Mouse (Mus musculus): ENCODE results near the gene 4833427G06Rik.
A peak's percentile ranks its signal among the peaks of the same experiment; 100 is the strongest.

The 4833427G06Rik gene

GRCm38 (mm10) chr9:51068202-51068601, 33.7 kb downstream of the 4833427G06Rik start:
- DNase-seq (ENCODE audit: low read depth, low spot score) = peak; percentile 7

- DNase-seq (ENCODE audit: low read depth, low spot score) = no peak
These were observed 41.3 kb downstream of the 4833427G06Rik start, which contains the start of gene Btg4 for GRCm38 (mm10) chr9:51060601-51061000. TSS of gene Btg4 (plus strand) at chr9:51060901.

- DNase-seq (ENCODE audit: low read depth, low spot score) = peak; percentile 81
These were observed 42.8 kb downstream of the 4833427G06Rik start for GRCm38 (mm10) chr9:51058951-51059521.

DNA sequence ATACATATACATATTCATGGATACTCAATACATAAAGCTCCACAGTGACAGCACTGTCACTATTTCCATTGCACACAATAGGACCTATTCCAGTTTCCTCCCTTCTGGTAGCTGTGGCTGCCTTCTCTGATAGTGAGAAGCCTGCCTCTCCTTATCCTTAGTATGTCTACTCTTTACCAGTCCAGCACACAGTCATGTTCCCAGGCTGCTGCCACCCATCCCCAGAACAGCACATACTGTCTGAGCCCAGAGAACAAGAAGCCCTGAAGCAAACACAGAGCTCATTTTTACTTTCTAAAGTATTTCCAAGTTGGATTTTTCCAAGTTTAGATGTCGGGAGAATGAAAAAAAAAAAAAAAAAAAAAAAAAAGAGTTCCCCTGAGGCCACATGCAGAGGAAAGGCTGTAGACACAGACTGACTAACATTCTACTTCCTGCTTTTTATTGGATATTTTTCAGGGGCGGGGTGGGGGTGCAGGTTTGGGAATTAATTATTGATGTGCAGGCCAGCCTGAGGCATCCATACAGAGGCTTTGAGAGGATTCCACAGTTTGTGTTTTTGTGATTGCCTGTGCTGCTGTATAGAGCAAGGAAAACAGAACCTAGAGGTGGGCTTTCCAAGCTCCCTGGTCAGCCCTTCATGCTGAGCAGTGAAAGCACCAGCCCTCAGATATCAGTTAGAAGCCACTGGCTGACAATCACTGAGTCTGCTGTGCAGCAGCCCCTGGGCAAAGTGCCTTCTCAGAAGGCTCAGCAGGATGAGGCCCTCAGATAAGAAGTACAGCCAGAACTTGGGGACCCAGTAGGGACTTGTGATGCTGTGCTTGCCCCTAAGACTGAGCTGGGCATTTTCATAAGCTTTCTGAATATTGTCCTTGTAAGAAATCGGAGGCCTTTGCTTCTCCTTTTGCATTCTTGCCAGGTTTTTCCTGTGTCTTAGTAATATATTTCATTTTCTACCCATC, 45.2 kb downstream of the 4833427G06Rik start:
- peak; percentile 26 for DNase-seq (ENCODE audit: low read depth, low spot score)

DNA sequence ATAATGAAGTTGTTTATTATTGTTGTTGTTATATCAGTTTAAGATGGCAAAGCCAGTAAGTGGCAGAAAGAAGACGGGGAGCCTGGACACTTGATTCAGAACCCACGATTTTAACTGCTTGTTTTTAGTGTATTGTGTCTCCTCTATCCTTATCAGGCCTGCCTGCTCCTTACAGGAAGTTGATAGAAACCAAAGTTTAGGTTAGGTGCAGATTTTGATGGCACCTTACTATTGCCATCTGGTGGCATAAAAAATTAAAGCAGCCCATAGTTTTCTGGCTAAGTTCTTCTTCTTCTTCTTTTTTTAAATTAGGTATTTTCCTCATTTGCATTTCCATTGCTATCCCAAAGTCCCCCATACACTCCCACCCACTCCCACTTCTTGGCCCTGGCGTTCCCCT, 49.7 kb downstream of the 4833427G06Rik start:
- DNase-seq (ENCODE audit: low read depth, low spot score) = peak; percentile 47

DNA sequence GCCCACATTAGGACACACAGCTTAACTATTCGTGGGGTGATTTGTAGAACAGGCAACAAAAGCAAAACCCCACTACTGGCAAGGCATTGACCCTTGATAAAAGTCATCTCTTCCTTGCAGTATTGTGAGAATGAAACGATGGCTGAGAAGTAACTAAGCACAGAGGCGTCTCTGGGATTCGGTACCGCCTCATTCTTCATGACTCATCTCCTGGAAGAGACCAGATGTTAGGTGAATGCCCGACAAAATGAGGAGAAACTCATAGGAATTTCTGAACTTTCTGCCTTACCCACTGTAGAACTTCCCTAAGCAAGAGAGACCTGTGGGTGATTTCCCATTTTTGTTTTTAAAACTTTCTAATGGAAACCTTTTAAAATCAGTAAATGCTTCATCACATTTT, 59.7 kb downstream of the 4833427G06Rik start:
- peak; percentile 43 for DNase-seq (ENCODE audit: low read depth, low spot score)

DNA sequence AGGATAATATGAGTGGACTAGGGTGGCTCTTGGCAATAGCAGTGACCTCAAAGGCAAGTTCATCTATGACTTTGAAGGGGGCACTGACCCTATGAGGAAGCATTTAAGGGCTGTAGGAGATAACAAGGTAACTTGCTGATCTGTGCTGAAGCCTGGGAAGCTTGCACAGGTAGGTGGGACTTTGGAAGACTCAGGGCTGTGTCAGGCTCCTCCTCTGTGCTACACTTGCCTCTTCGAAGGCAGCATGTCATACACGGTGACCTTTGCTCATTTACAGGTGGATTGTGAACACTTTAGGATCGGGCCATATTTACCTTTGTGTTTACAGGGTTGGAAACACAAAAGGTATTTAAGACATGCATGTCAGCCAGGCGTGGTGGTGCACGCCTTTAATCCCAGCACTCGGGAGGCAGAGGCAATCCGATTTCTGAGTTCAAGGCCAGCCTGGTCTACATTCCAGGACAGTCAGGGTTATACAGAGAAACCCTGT, 60.3 kb downstream of the 4833427G06Rik start:
- DNase-seq (ENCODE audit: low read depth, low spot score) = no peak

- no peak for DNase-seq (ENCODE audit: low read depth, low spot score)
These were observed 68.9 kb downstream of the 4833427G06Rik start for GRCm38 (mm10) chr9:51032785-51033529.

DNA sequence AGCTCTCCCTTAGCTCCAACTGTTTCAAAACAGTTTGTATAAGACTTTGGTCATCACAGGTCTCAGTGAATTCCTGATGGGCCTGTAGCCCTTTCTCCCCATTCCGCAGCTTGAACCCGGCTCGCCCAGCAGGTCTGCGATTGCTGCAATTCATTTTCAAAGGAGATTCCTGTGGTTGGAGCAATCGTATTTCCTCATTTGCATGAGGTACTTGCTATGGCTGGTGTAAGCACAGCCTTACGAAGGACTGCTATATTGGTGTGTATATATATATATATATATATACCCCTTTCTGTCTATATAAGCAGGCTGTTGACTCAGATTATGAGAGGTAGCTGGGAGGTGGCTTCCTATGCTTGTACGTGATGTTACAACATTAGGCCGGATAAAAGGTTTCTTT, 69.6 kb downstream of the 4833427G06Rik start:
- no peak for DNase-seq (ENCODE audit: low read depth, low spot score)

DNA sequence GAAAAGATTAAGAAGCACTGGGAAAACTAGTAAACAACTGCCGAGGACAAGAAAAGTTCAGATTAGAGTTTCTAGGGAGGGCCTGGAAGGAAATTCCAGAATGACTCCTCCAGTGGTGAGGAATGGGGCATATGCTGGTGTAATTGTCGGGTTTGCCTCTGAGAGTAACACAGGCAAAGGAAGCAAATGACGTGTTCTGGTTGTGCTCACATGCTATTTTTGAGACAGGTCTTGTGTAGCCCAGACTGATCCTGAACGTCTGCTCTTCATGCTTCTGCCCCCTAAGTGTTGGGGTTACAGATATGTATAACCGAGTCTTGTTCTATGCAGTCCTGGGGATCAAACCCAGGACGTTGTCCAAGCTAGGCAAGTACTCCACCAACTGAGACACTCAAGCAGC, 70.3 kb downstream of the 4833427G06Rik start:
- no peak for DNase-seq (ENCODE audit: low read depth, low spot score)

Measured in brain, adult 2 months (tissue).